Mouse (Mus musculus): Measurements from ENCODE around the gene Dad1.

GRCm38 (mm10) chr14:54235825-54236540, 17.9 kb downstream of the Dad1 start:
- TF ChIP-seq CTCF (IDR thresholded peaks at IDR 0.05; ENCODE audit: low read depth, low read length) (no peak), POLR2AphosphoS5 (IDR thresholded peaks at IDR 0.05; ENCODE audit: insufficient replicate concordance, low read depth, low read length) (no peak)

All from G1E (cell line).